8 mouse cellular contexts compared by ENCODE assay signal in the genomic region with DNA sequence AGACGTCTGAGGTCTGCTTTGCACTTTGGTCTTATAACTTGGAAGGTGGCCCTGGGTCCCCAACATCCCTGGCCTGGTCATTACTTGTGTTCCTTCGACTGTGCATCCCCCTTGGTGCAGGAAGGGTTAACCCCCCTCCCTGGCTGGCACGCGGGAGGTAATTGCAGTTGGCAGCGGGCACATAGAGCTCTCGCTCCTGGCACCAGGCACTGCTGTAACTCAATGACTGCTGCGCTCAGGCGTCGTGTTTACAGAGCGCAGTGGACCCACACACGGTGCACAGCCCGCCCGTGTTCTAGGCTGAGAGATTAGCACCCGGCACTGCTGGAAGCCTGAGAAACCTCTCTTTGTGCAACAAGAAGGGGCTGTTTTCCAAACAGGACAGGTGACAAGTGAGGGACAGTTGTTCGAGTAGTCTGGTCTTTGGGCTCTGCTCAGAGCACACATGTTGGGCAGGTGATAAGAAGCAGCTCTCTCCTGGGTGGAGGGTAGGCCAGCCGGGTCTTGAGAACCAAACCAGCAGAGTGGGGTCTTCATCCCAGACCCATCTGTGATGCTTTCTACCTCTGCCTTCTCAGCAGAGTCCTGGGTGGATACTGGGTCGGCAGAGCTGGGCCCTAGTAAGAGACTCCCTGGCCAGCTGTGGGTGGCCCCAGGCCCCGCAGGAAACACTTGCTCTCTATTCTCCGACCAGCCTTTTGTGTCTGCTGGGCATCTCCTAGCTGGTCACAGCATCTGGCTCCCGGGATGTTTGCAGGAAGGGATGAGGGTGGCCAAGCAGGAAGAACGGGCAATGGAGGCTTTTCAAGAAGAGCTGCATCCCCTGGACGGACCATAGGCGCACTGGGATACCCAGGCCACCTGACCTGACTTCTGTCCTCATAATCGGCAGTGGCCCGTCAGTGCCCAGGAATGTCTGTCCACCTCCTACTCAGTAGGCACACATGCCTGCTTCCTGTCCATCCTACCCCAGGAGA. TPM values are rescaled to one million over a fixed set of nuclear protein-coding genes. Genes with fewer than 3 reads are reported as not detected.
DNase-seq lines count a peak whose midpoint lies in the region; ATAC-seq and TF ChIP-seq lines count a peak whose summit lies in the region.
"Had no signal": no experiment of that assay in that cellular context is flagged by ENCODE, and none has a peak within 500 bp of the region (broad histone marks: within the 10 kb centered on the region; RNA-seq: fewer than 3 reads in every experiment).

No protein-coding gene starts in this region.

- H3K9me3 ChIP-seq in liver, embryonic 12.5 days (replicated peaks) = no peaks in the 10 kb centered on the region
- no peaks in the 10 kb centered on the region for H3K9me3 ChIP-seq in forebrain, embryonic 16.5 days (ENCODE audit: control insufficient read depth, low read length)
- no peaks in the 10 kb centered on the region for H3K9me3 ChIP-seq in midbrain, postnatal 0 days (ENCODE audit: low read length)
- H3K9me3 ChIP-seq: liver, embryonic 13.5 days had no signal

- no peak for TF ChIP-seq CTCF in liver, adult 2 months (IDR thresholded peaks at IDR 0.05; ENCODE audit: low read depth, low read length)
- TF ChIP-seq CTCF in midbrain, postnatal 0 days (IDR thresholded peaks at IDR 0.05) = no peak

- no peak for TF ChIP-seq POLR2A in liver, adult 2 months (IDR thresholded peaks at IDR 0.05; ENCODE audit: extremely low read depth, insufficient read depth, low read length)

- peaks cover 22% of the 10 kb centered on the region for H3K4me1 ChIP-seq in liver, adult 2 months (ENCODE audit: control insufficient read depth, insufficient read depth, low read length)
- H3K4me1 ChIP-seq in liver, embryonic 12.5 days = peaks cover 59% of the 10 kb centered on the region
- peaks cover 95% of the 10 kb centered on the region for H3K4me1 ChIP-seq in forebrain, embryonic 16.5 days (replicated peaks; ENCODE audit: control insufficient read depth, insufficient read depth, low read length)
- H3K4me1 ChIP-seq in midbrain, postnatal 0 days (ENCODE audit: insufficient read depth, low read length) = peaks cover 36% of the 10 kb centered on the region

- no peak overlapping the region for H3K4me3 ChIP-seq in liver, adult 2 months (ENCODE audit: insufficient read depth, low read depth, low read length)
- H3K4me3 ChIP-seq in liver, embryonic 12.5 days = no peak overlapping the region
- H3K4me3 ChIP-seq in forebrain, embryonic 16.5 days (replicated peaks; ENCODE audit: low read length) = no peak overlapping the region
- no peak overlapping the region for H3K4me3 ChIP-seq in midbrain, postnatal 0 days (ENCODE audit: low read depth, low read length)
- H3K4me3 ChIP-seq: liver, embryonic 13.5 days had no signal

- H3K27ac ChIP-seq in liver, adult 2 months (replicated peaks; ENCODE audit: insufficient read depth, low read depth, low read length) = no peak overlapping the region
- no peak overlapping the region for H3K27ac ChIP-seq in liver, embryonic 12.5 days
- H3K27ac ChIP-seq in forebrain, embryonic 16.5 days (ENCODE audit: low read length) = peak overlapping the region; percentile 26; the same call in 1 of the 2 replicates
- no peak overlapping the region for H3K27ac ChIP-seq in midbrain, postnatal 0 days (ENCODE audit: low read depth, low read length)
- H3K27ac ChIP-seq: liver, embryonic 13.5 days had no signal

- 43% methylated on average over 25 of the region's 25 CpGs for WGBS in liver, adult 2 months
- 71% methylated on average over 25 of the region's 25 CpGs for WGBS in liver, embryonic 12.5 days (ENCODE audit: insufficient replicate concordance)
- 30% methylated on average over 25 of the region's 25 CpGs for WGBS in forebrain, embryonic 16.5 days
- 52% methylated on average over 25 of the region's 25 CpGs for WGBS in midbrain, postnatal 0 days

- H3K79me2 ChIP-seq in liver, adult 2 months (ENCODE audit: control insufficient read depth, insufficient read depth, low read length) = peaks cover 26% of the 10 kb centered on the region

- no peaks in the 10 kb centered on the region for H3K36me3 ChIP-seq in liver, adult 2 months (ENCODE audit: control insufficient read depth, insufficient read depth, low read length)
- no peaks in the 10 kb centered on the region for H3K36me3 ChIP-seq in liver, embryonic 12.5 days
- H3K36me3 ChIP-seq in forebrain, embryonic 16.5 days (ENCODE audit: control insufficient read depth, insufficient read depth) = no peaks in the 10 kb centered on the region
- peaks cover 7% of the 10 kb centered on the region; the same call in 1 of the 2 replicates for H3K36me3 ChIP-seq in midbrain, postnatal 0 days (ENCODE audit: insufficient read depth, low read length)
- H3K36me3 ChIP-seq: liver, embryonic 13.5 days had no signal

- H3K27me3 ChIP-seq in liver, adult 2 months (ENCODE audit: control insufficient read depth, insufficient read depth, low read length) = no peaks in the 10 kb centered on the region
- H3K27me3 ChIP-seq in liver, embryonic 12.5 days (replicated peaks) = peaks cover 4% of the 10 kb centered on the region; the same call in 1 of the 2 replicates
- H3K27me3 ChIP-seq in forebrain, embryonic 16.5 days (replicated peaks; ENCODE audit: control insufficient read depth, insufficient read depth, low read length) = no peaks in the 10 kb centered on the region
- H3K27me3 ChIP-seq in midbrain, postnatal 0 days (ENCODE audit: insufficient read depth, low read length) = no peaks in the 10 kb centered on the region
- H3K27me3 ChIP-seq: liver, embryonic 13.5 days had no signal

- no peak overlapping the region for H3K4me2 ChIP-seq in liver, embryonic 12.5 days
- peak overlapping the region; percentile 36 for H3K4me2 ChIP-seq in forebrain, embryonic 16.5 days (ENCODE audit: low read length)
- no peak overlapping the region for H3K4me2 ChIP-seq in midbrain, postnatal 0 days (ENCODE audit: low read depth, low read length, poor library complexity, severe bottlenecking)
- H3K4me2 ChIP-seq: liver, embryonic 13.5 days had no signal

- peak; percentile 89 for DNase-seq in liver, adult 2 months (ENCODE audit: extremely low read depth, low read depth, low spot score)
- peak; percentile 78 to 92 for DNase-seq in kidney, postnatal 25 days
- peak; percentile 83 for DNase-seq in midbrain, postnatal 0 days (ENCODE audit: low spot score)
- no peak for DNase-seq in embryo, embryonic 9.5 days (ENCODE audit: extremely low spot score)
- DNase-seq in thymus, postnatal 0 days (ENCODE audit: low spot score) = no peak
- DNase-seq: liver, embryonic 13.5 days had no signal

- H3K9ac ChIP-seq in liver, adult 2 months (ENCODE audit: low read depth, low read length) = no peak overlapping the region
- H3K9ac ChIP-seq in liver, embryonic 12.5 days = no peak overlapping the region
- no peak overlapping the region for H3K9ac ChIP-seq in forebrain, embryonic 16.5 days (replicated peaks; ENCODE audit: low read depth, low read length)
- no peak overlapping the region for H3K9ac ChIP-seq in midbrain, postnatal 0 days (replicated peaks; ENCODE audit: low read length, poor library complexity, severe bottlenecking)
- H3K9ac ChIP-seq: liver, embryonic 13.5 days had no signal

- ATAC-seq in liver, embryonic 12.5 days = no peak
- peak; percentile 61 for ATAC-seq in forebrain, embryonic 16.5 days
- no peak for ATAC-seq in midbrain, postnatal 0 days (ENCODE audit: low FRiP score)

RNA-seq across cellular contexts. Expression of gene Bahcc1, which starts 27.3 kb away (rescaled TPM):
- total RNA-seq in liver, adult 2 months (2014; rRNA removed) = 1.2 and 1.5 TPM in 2 replicates
- polyA plus RNA-seq in liver, adult 2 months (2012; rRNA removed) = 3.4 and 3.5 TPM in 2 replicates
- 3.0 and 3.5 TPM in 2 replicates for polyA plus RNA-seq in liver, embryonic 12.5 days (2016; fragmentation: Nextera tagmentation; extraction: Ambion mirVana)
- 14.5 and 14.8 TPM in 2 replicates for polyA plus RNA-seq in forebrain, embryonic 16.5 days (2015; fragmentation: Nextera tagmentation; extraction: Ambion mirVana)
- total RNA-seq in midbrain, postnatal 0 days (2014; rRNA removed) = 39.9 and 49.8 TPM in 2 replicates
- 5.9 and 9.5 TPM in 2 replicates for polyA plus RNA-seq in midbrain, postnatal 0 days (2015; fragmentation: Nextera tagmentation; extraction: Ambion mirVana)
- polyA plus RNA-seq in thymus, postnatal 0 days (2015; fragmentation: Nextera tagmentation; extraction: Ambion mirVana) = 3.3 and 4.6 TPM in 2 replicates

Comparison
In these comparisons a context has a peak if more than half of its experiments do, and no peak if none do; other contexts are left out.
1. DNase-seq: peak in liver, adult 2 months (single experiment), kidney, postnatal 25 days (2 of 2) and midbrain, postnatal 0 days (single experiment); none in embryo, embryonic 9.5 days (single experiment) and thymus, postnatal 0 days (single experiment).